Mouse (Mus musculus) gastrocnemius, postnatal 36 days (tissue): ENCODE results near the gene Efcab5. TPM values are rescaled to one million over a fixed set of nuclear protein-coding genes. Genes with fewer than 3 reads are reported as not detected.
"Not testable (repeated sequence)": the region's sequence is repeated elsewhere in the genome, so short reads cannot be mapped to it uniquely, and the experiment has no call there.

Experiments
- DNase-seq, 2 experiments: peaks; one replicate each; pipeline ENCODE4 v3.0.0; 2022
- intact Hi-C: fragments of 180-260 bp; cut with DNase I; formaldehyde crosslinking; loops from one replicate; pipeline ENCODE4 v1.15.1; 2025
- total RNA-seq, 2 experiments: library from RNA; stranded (reverse); gene quantifications; 2 replicates each; pipeline ENCODE4 v1.2.3; 2021

The Efcab5 gene
- total RNA-seq, 2 experiments from 2014 or later = 0.10 TPM

GRCm38 (mm10) chr11:77100137-77100937 is 88.4 kb downstream of the Efcab5 start:
- intact Hi-C loops = loop anchor here (1.0 to 10.0 kb wide), 2 partner anchors 208 to 524 kb away; no protein-coding TSS in a partner anchor
- DNase-seq = peak; percentile 63 to 70

DNA sequence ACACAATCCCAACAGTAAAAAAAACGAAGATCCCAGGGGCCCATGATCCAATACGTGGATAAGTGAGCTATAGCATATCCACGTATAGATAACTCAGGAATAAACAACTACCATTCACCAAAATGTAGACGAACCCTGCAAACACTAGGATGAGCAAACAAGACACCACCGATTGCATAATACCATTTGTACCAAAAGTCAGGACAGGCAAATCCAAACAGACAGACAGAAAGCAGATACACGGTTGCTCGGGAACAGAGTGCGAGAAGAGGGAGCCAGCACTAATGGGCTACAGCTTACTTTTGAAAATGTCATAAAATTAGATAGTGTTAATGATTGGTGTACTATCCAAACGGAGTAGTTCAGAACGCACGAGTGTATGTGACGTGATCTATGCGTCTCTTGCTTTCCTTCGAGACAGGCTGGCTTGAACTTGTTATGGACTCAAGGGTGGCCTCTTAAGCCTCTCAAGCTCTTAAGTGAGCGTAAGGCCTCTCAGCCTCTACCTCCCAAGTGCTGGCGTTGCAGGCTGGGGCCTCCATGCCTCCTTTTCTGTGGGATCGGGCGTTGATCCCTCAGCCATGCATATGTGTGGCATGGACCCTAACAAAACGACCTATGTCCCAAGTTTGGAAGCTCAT is 90.3 kb downstream of the Efcab5 start:
- DNase-seq = no peak
- intact Hi-C loops = loop anchor here (5.0 kb wide), 1 partner anchor 369 kb away; no protein-coding TSS in a partner anchor

GRCm38 (mm10) chr11:77096991-77097390 is 91.8 kb downstream of the Efcab5 start:
- intact Hi-C loops = loop anchor here (5.0 kb wide), 1 partner anchor 370 kb away; no protein-coding TSS in a partner anchor

GRCm38 (mm10) chr11:77096581-77096980 is 92.2 kb downstream of the Efcab5 start:
- intact Hi-C loops = loop anchor here (5.0 kb wide), 1 partner anchor 371 kb away; no protein-coding TSS in a partner anchor
- no peak for DNase-seq

More at GRCm38 (mm10) chr11:77096991-77097390, 91.8 kb downstream of the Efcab5 start:
- DNase-seq = no peak

DNA sequence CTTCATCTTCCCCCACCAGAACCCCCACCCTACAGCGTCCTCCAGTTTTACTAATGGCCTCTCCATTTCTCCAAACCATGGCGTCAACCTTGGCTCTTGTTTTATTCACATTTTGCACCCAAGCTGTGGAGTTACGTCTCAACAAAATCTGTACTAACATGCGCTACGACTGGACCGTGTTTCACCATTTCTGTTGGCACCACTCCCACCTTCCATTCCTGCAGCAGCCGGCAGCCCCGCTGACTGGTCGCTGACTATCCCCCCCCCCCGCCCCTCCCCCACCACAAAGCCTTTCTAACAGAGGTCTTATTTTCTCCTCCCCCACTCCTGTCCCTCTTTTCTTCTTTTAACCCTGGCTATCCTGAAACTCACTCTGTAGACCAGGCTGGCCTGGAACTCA is 93.6 kb downstream of the Efcab5 start:
- intact Hi-C loops = loop anchor here (5.0 kb wide), 1 partner anchor 372 kb away; no protein-coding TSS in a partner anchor

GRCm38 (mm10) chr11:77094136-77094535 is 94.6 kb downstream of the Efcab5 start:
- no peak for DNase-seq
- intact Hi-C loops = no loop called here

More for the DNA sequence above, 93.6 kb downstream of the Efcab5 start:
- DNase-seq = no peak

- intact Hi-C loops = loop anchor here (2.0 kb wide), 1 partner anchor 96 kb away; no protein-coding TSS in a partner anchor
- DNase-seq = no peak
Observed at GRCm38 (mm10) chr11:77093208-77093607, 95.6 kb downstream of the Efcab5 start.

- intact Hi-C loops = no loop called here
- DNase-seq = no peak
Observed at GRCm38 (mm10) chr11:77089162-77089561, 99.6 kb downstream of the Efcab5 start.

- intact Hi-C loops = no loop called here
- no peak for DNase-seq
Observed at GRCm38 (mm10) chr11:77087004-77087403, 101.8 kb downstream of the Efcab5 start.

DNA sequence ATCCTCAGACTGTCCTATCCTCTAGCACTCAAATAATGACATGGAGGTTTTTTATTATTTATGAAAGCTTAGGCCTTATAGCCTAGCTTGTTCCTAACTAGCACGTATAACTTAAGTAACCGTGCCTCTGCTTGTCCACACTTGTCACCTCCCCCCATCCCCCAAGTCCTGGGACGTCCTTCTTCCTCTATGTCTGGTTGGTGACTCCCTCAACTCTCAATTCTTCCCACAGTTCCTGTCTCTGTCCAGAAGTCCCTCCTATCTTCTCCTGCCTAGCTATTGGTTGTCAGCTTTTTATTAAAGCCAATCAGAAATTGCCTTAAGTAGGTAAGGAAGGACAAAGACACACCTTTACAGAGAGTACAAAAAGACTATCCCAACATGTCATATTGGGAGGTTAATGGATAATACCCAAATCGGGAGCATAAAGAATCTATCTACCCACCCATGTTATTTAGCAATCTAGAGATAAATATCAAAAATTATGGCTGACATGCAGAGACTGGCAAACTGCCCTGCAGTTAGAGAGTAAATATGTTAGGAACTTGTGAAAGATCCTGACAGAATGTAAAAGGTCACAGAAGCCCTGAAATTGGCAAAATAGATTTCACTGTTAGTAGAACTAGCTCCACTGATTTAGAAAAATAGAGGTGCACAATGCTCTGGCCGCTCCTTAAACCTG is 104.6 kb downstream of the Efcab5 start:
- DNase-seq = no peak
- intact Hi-C loops = no loop called here

GRCm38 (mm10) chr11:77079361-77079760 is 109.4 kb downstream of the Efcab5 start:
- DNase-seq = no peak
- intact Hi-C loops = no loop called here

DNA sequence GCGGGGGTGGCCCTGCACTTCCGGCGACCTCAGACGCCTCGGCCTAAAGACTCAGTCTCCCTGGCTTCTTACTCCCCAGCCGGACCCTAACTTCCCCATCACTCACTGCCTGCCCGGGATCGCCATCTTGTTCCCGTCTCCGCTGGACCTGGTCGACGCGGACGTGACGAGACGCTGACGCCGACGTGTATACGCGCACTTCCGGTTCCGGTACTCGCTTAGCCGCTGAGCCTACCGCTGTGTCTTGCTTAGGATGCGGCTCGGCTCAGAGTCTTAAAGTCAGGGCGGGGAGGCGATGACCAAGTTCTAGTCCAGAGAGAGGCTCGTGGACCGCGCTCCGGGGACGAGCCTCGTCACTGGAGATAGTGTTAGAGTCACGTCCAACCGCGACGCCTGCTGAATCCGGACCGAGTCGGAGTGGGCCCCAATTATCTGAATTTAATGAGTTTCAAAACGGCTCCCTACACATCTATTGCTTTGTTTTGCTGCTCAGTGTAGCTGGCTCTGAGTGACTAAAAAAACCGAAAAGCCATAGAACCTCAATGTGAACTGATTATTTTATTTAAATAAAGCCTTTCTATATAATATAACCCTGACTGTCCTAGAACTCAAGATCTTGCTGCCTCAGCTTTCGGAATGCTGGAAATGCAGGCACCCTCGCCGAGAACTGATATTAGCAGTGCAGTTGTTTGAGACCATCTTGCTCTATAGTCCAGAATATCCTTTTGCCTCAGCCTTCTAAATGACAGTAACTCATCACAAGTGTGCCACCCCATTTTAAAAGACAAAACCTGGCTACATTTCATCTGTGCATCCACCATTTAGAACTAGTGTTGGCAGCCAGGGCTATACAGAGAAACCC is 110.3 kb downstream of the Efcab5 start, which contains the start of gene Nsrp1:
TSS of gene Nsrp1 (minus strand) at position 163 of the 862 bp plus-strand sequence.
- peak; percentile 83 to 84 for DNase-seq
- intact Hi-C loops = no loop called here

DNA sequence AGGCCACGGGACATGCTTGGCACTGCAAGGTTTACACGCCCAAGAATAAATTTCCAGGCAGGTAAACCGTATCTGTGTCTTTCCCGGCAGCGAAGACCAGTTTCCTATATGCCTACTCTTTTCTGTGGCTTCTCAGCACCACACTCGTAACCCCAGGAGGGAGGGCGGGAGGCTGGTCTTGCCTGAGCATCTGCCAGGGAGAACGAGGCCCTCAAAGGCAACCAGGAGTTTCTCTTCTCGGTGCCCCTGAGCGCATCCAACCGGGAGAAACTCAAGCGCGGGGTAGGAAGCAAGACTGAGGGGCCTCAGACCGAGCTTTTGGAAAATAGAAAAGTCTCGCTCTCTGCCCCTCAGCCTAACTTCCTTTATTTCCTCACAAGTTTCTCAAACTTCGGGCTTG is 111.0 kb downstream of the Efcab5 start:
- peak in 1 of 2 experiments; percentile 16 for DNase-seq
- intact Hi-C loops = no loop called here

- intact Hi-C loops = not testable (repeated sequence)
Observed at GRCm38 (mm10) chr11:77077331-77077730, 111.4 kb downstream of the Efcab5 start.

GRCm38 (mm10) chr11:77070721-77071120 is 118.0 kb downstream of the Efcab5 start:
- intact Hi-C loops = no loop called here
- no peak for DNase-seq

More at GRCm38 (mm10) chr11:77077331-77077730, 111.4 kb downstream of the Efcab5 start:
- not testable (repeated sequence) for DNase-seq

GRCm38 (mm10) chr11:77068825-77069224 is 119.9 kb downstream of the Efcab5 start:
- intact Hi-C loops = no loop called here
- DNase-seq = no peak

GRCm38 (mm10) chr11:77063406-77063805 is 125.4 kb downstream of the Efcab5 start:
- no peak for DNase-seq
- intact Hi-C loops = no loop called here

DNA sequence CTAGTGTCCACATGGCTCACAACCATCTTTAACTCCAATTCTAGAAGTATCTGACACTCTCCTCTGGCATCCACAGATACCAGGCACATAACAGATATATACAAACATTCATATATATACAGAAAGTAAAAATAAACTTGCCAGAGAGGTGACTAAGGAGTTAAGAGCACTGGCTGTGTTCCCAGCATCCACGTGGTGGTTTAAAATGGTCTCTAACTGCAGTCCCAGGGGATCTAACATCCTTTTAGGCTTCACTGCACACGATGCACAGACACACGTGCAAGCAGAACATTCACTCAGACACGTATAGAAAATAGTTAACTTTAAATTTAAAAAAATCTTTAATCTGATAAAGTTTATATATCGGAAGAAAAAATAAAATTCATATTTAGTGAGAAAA is 126.8 kb downstream of the Efcab5 start:
- intact Hi-C loops = no loop called here
- DNase-seq = no peak

DNA sequence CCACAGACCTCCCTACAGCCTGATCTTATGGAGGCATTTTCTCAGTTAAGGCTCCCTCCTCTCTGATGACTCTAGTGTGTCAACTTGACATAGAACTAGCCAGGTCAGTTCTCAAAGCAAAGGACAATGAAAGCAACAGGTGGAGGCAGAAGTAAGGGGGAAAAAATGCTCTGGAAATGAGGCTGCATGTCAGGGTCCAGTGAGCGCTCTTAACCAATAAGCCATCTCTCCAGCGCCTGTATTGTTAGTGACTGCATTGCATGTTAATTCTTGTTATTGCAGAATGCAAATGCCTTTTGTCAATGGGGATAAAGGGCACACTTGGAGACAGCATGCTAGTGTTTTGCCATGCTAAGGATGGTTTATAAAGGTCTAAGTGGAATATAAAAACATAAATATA is 146.0 kb downstream of the Efcab5 start:
- no peak for DNase-seq
- intact Hi-C loops = no loop called here

DNA sequence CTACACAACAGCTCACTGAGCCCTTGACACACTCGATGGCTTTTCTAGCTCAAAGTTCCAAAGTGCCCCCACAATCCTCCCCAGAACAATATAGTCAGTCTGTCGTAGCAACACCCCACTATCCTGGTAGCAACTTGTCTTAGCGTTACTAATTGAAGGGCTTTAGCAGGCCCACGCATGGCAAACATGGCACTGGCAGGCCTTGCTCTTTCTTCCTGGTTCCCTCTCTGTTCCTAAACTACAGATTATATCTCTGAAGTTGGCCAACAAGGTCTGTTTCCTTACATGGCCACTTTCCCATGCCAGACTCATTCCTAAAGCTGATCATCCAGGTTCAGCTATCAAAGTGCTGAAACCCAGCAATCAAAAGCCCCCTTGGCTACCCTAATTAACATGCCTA is 146.9 kb downstream of the Efcab5 start:
- intact Hi-C loops = no loop called here
- no peak for DNase-seq
